Mouse (Mus musculus) erythroblast, embryonic 14.5 days (primary cell): ENCODE measurements at regions not wholly inside any gene's neighbourhood (a gene's known extent, or its start where the extent isn't known, plus 50 kb on each side); places are given as distances from the start of the nearest gene placed in this dataset.

Experiments used
- GATA1 ChIP-seq: IDR thresholded peaks from 2 replicates; pipeline ENCODE4 v1.6.1; 2012; ENCODE audit warnings: low read length, inconsistent platforms, mixed read lengths
- TAL1 ChIP-seq: IDR thresholded peaks from 3 replicates; pipeline ENCODE4 v1.6.1; 2012; ENCODE audit warnings: low read length, inconsistent platforms, mixed read lengths

GRCm38 (mm10) chr3:17787443-17788333 is 160.5 kb upstream of the Cypt12 start:
- TF ChIP-seq GATA1 (no peak), TAL1 (no peak)
